Mouse (Mus musculus) embryonic facial prominence, embryonic 14.5 days (tissue): Measurements from ENCODE around the gene Rtn4rl2. TPM values are rescaled to one million over a fixed set of nuclear protein-coding genes. Genes with fewer than 3 reads are reported as not detected.
A peak's percentile ranks its signal among the peaks of the same experiment; 100 is the strongest.

Experiments
- ATAC-seq: fragments of 200-750 bp; cut with Nextera tagmentation; 2 replicates; pipeline ENCODE4 v1.8.0; 2017; ENCODE audit warnings: low read depth, moderate number of reproducible peaks, moderate TSS enrichment
- DNase-seq: peaks from one replicate; pipeline ENCODE4 v3.0.0-alpha.2; 2015; ENCODE audit warnings: low spot score
- H3K27ac ChIP-seq: fragments of 300-500 bp; sonication (generic); replicated peaks from 2 replicates; pipeline ENCODE4 v1.5.1; 2014; ENCODE audit warnings: low read depth, mild to moderate bottlenecking, low read length, moderate library complexity
- H3K27me3 ChIP-seq: fragments of 300-500 bp; sonication (generic); replicated peaks from 2 replicates; pipeline ENCODE4 v1.6.1; 2014; ENCODE audit warnings: low read length; ENCODE audit not compliant: control insufficient read depth, insufficient read depth
- H3K36me3 ChIP-seq: fragments of 300-500 bp; sonication (generic); 2 replicates; pipeline ENCODE4 v1.6.1; 2014; ENCODE audit warnings: low read length, mixed read lengths; ENCODE audit not compliant: control insufficient read depth, insufficient read depth
- H3K4me1 ChIP-seq: fragments of 300-500 bp; sonication (generic); 2 replicates; pipeline ENCODE4 v1.6.1; 2014; ENCODE audit warnings: antibody characterized with exemption, low read length; ENCODE audit not compliant: control insufficient read depth, insufficient read depth
- H3K4me2 ChIP-seq: fragments of 300-500 bp; sonication (generic); 2 replicates; pipeline ENCODE4 v1.6.1; 2014; ENCODE audit warnings: low read depth, mild to moderate bottlenecking, low read length, moderate library complexity, mixed read lengths
- H3K4me3 ChIP-seq: fragments of 300-500 bp; sonication (generic); 2 replicates; pipeline ENCODE4 v1.5.1; 2014; ENCODE audit warnings: low read depth, mild to moderate bottlenecking, low read length
- H3K9ac ChIP-seq: fragments of 300-500 bp; sonication (generic); 2 replicates; pipeline ENCODE4 v1.6.1; 2014; ENCODE audit warnings: low read depth, mild to moderate bottlenecking, low read length, moderate library complexity, mixed read lengths
- H3K9me3 ChIP-seq: fragments of 300-500 bp; sonication (generic); 2 replicates; pipeline ENCODE4 v1.6.1; 2016; ENCODE audit warnings: low read length; ENCODE audit not compliant: control insufficient read depth
- WGBS: fragments of 180-500 bp; shearing (Covaris S2); extraction: QIAGEN DNeasy Blood & Tissue Kit; methylation state at CpG from one replicate; pipeline ENCODE4 v1.1.7; 2014; 5-methylcytosine and 5-hydroxymethylcytosine counted together
- polyA plus RNA-seq: library from polyadenylated mRNA; unstranded; fragments of >200 nt; fragmentation: Nextera tagmentation; extraction: Ambion mirVana; gene quantifications from 2 replicates; pipeline ENCODE4 v1.2.1, GENCODE M21; 2014

The Rtn4rl2 gene
- polyA plus RNA-seq, 1 experiment from 2014 or later: 3.4 TPM

DNA sequence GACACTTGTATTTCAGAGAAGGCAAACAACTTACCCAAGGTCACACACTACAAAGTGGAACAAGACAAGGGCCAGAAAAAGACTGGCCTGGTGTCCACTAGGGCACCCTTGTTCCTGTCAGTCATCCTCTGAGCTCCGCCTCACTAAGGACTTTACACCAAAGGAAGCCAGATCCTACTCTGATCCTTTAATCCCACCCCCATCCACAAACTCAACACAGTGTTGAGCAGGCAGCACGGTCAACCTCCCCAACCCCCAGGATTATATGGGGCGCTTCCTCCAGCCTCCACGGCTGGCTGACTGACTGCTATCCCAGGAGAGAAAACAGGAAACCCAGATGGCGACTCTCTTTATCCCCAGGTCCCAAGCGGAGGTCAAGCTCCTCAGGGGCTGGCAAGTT, 3.4 kb downstream of the Rtn4rl2 start:
- DNase-seq (peak; percentile 32), ATAC-seq (0 out of 2 replicates have a peak, but pooled peaks have one; percentile 15)
- H3K36me3 ChIP-seq: no peaks in the 10 kb centered on the region
- peaks cover 7% of the 10 kb centered on the region; the same call in 1 of the 2 replicates for H3K4me1 ChIP-seq
- H3K9ac ChIP-seq: no peak overlapping the region
- H3K4me3 ChIP-seq: peak overlapping the region; percentile 0; the same call in 1 of the 2 replicates
- peaks cover 64% of the 10 kb centered on the region for H3K27me3 ChIP-seq
- H3K4me2 ChIP-seq: peak overlapping the region; percentile 27
- H3K9me3 ChIP-seq: no peaks in the 10 kb centered on the region
- WGBS: 5% methylated on average over 6 of the region's 6 CpGs
- no peak overlapping the region for H3K27ac ChIP-seq

DNA sequence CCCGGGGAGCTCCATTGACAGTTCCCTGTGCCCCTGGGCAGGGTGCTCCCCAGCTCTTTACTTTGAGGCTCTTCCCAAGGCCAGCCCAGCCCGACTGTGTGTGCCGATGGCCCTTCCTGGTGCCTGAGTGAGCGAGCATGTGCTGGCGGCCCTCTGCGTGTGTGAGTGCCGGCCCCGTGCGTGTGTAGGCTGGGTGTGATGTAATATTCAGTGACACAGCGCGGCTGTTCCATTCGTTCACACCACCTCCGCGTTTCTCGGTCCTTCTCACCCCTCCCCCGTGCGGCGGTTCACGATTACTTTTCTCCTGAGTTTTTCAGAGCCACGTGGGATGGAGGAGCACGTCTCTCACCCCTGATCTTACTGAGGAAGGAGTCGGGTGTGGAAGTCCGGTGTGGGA, 3.9 kb downstream of the Rtn4rl2 start:
- 5% methylated on average over 22 of the region's 23 CpGs for WGBS
- H3K4me2 ChIP-seq: peak overlapping the region; percentile 27; the same call in 1 of the 2 replicates

DNA sequence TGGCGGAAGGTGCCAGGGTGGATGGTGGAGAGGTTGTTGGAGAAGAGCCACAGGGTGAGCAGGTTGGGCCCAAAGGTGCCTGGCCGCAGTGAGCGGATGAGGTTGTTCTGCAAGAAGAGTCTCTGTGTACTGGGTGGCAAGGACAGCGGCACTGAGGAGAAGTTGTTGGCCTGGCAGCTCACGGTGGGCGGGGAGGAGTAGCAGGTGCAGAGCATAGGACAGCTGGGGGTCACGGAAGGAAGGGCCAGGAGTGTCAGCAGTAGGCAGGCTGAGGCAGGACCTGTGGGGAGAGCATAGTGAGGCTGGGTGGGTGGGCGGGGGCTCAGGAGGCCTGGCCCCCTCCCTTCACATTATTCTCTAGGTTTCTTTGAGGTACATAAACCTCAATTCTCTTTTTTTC, 5.9 kb downstream of the Rtn4rl2 start:
- no peak overlapping the region for H3K27ac ChIP-seq
- no peak for ATAC-seq
- H3K4me1 ChIP-seq: no peaks in the 10 kb centered on the region
- no peaks in the 10 kb centered on the region for H3K36me3 ChIP-seq
- peaks cover 40% of the 10 kb centered on the region for H3K27me3 ChIP-seq
- 92% methylated on average over 5 of the region's 8 CpGs for WGBS
- H3K4me3 ChIP-seq: no peak overlapping the region
- no peak overlapping the region for H3K9ac ChIP-seq
- DNase-seq: no peak
- H3K4me2 ChIP-seq: no peak overlapping the region
- H3K9me3 ChIP-seq: no peaks in the 10 kb centered on the region

More for the DNA sequence above, 3.9 kb downstream of the Rtn4rl2 start:
- Histone ChIP-seq H3K4me1 (peaks cover 3% of the 10 kb centered on the region; the same call in 1 of the 2 replicates), H3K9me3 (no peaks in the 10 kb centered on the region), H3K4me3 (no peak overlapping the region), H3K36me3 (no peaks in the 10 kb centered on the region), H3K27ac (no peak overlapping the region), H3K9ac (no peak overlapping the region), H3K27me3 (peaks cover 59% of the 10 kb centered on the region)
- DNase-seq: no peak
- 0 out of 2 replicates have a peak, but pooled peaks have one; percentile 15 for ATAC-seq

DNA sequence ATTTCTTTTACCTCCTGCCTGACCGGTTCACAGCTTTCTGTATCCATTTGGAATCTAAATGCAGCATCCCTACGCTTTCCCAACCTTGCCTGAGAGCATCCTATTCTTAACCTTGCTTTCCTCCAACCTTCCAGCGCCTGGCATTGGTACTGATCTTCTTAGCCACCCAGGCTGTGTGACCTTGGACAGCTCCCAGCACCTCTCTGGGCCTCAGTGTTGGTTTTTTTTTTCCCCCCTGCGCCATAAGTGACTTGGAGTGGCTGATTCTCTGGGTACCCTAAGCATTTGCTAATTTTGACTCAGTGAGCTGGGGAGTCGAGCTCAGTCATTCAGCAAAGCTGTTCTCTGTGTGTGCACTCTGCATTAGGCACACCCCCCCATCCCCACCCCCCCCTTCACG, 10.7 kb downstream of the Rtn4rl2 start:
- peaks cover 46% of the 10 kb centered on the region for H3K27me3 ChIP-seq
- no peaks in the 10 kb centered on the region for H3K9me3 ChIP-seq
- H3K36me3 ChIP-seq: no peaks in the 10 kb centered on the region
- WGBS: 51% methylated on average over 6 of the region's 6 CpGs
- no peak overlapping the region for H3K4me3 ChIP-seq
- DNase-seq (no peak), ATAC-seq (no peak)
- H3K4me2 ChIP-seq: no peak overlapping the region
- no peak overlapping the region for H3K27ac ChIP-seq
- no peak overlapping the region for H3K9ac ChIP-seq
- H3K4me1 ChIP-seq: peaks cover 7% of the 10 kb centered on the region; the same call in 1 of the 2 replicates

DNA sequence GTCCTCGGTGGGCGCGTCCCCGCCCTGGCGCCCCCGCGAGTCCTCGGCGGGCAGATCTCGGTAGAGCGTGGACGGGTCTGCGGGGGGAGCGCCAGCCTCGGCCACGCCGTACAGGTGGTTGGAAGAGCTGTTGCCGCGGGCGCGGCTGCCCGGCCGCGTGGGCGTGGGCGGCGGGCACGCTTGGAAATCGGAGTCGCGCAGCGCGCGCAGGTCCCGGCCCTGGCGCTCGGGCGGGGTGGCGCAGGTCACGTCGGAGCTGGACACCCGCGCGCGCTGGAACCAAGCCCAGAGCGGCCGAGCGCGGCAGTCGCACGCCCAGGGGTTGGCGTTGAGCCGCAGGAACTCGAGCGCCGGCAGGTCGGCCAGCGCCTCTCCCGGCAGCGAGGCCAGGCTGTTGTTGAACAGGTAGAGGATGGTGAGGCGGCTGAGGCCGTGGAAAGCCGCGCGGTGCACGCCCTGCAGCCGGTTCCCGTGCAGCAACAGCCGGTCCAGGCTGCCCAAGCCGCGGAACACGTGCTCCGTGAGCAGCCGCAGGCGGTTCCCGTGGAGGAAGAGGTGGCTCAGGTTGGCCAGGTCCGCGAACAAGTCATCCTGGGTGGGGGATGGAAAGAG, 14.3 kb downstream of the Rtn4rl2 start:
- no peaks in the 10 kb centered on the region for H3K9me3 ChIP-seq
- peak overlapping the region; percentile 58 for H3K9ac ChIP-seq
- H3K4me2 ChIP-seq: peak overlapping the region; percentile 93
- peaks cover 67% of the 10 kb centered on the region for H3K27me3 ChIP-seq
- 1% methylated on average over 38 of the region's 78 CpGs for WGBS
- DNase-seq (no peak), ATAC-seq (0 out of 2 replicates have a peak, but pooled peaks have one; percentile 26)
- no peaks in the 10 kb centered on the region for H3K36me3 ChIP-seq
- H3K27ac ChIP-seq: no peak overlapping the region
- H3K4me3 ChIP-seq: peak overlapping the region; percentile 53
- H3K4me1 ChIP-seq: peaks cover 7% of the 10 kb centered on the region; the same call in 1 of the 2 replicates

- Histone ChIP-seq H3K27me3 (peaks cover 82% of the 10 kb centered on the region), H3K9me3 (no peaks in the 10 kb centered on the region), H3K36me3 (no peaks in the 10 kb centered on the region), H3K4me1 (peaks cover 16% of the 10 kb centered on the region), H3K4me3 (no peak overlapping the region), H3K9ac (no peak overlapping the region), H3K27ac (no peak overlapping the region), H3K4me2 (no peak overlapping the region)
- 62% methylated on average over 4 of the region's 4 CpGs for WGBS
- ATAC-seq (no peak), DNase-seq (no peak)
These were observed 15.8 kb downstream of the Rtn4rl2 start for GRCm38 (mm10) chr2:84870623-84871160.

GRCm38 (mm10) chr2:84868977-84869376, 17.5 kb downstream of the Rtn4rl2 start:
- no peak for DNase-seq
- ATAC-seq: no peak
- Histone ChIP-seq H3K27me3 (peaks cover 71% of the 10 kb centered on the region), H3K27ac (no peak overlapping the region), H3K36me3 (no peaks in the 10 kb centered on the region), H3K4me3 (no peak overlapping the region), H3K9me3 (no peaks in the 10 kb centered on the region), H3K4me2 (no peak overlapping the region), H3K4me1 (peaks cover 16% of the 10 kb centered on the region), H3K9ac (no peak overlapping the region)
- 68% methylated on average over 2 of the region's 2 CpGs for WGBS

- 4% methylated on average over 5 of the region's 5 CpGs for WGBS
- no peaks in the 10 kb centered on the region for H3K36me3 ChIP-seq
- H3K9ac ChIP-seq: no peak overlapping the region
- H3K4me3 ChIP-seq: no peak overlapping the region
- H3K27me3 ChIP-seq: peaks cover 67% of the 10 kb centered on the region
- ATAC-seq (peak; percentile 38; the same call in 1 of the 2 replicates), DNase-seq (peak; percentile 38)
- H3K4me2 ChIP-seq: no peak overlapping the region
- no peaks in the 10 kb centered on the region for H3K9me3 ChIP-seq
- H3K27ac ChIP-seq: no peak overlapping the region
- H3K4me1 ChIP-seq: peaks cover 16% of the 10 kb centered on the region
These were observed 18.0 kb downstream of the Rtn4rl2 start for GRCm38 (mm10) chr2:84868521-84868943.
